ENCODE assay signal across 30 mouse cellular contexts in the genomic region with DNA sequence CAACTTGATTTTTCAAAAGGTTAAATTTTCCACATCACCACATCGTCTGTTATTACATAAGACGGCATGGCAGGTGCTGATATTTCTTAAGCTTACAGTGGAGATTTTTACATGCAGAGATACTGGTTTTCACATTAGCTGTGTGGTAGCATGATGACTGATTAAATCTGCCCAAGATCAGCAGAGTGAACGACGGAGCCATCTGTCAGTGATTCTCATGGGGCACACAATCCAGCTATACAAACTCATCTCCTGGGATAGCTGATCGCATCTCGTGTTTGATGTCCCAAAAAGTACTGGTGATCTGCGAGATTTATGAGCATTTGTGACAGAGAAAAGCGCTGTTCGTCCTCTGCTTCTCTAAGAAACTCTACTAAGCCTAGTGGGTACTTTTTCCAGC. TPM values are rescaled to one million over a fixed set of nuclear protein-coding genes. Genes with fewer than 3 reads are reported as not detected.
DNase-seq lines count a peak whose midpoint lies in the region; ATAC-seq and TF ChIP-seq lines count a peak whose summit lies in the region.
"Had no signal": no experiment of that assay in that cellular context is flagged by ENCODE, and none has a peak within 500 bp of the region (broad histone marks: within the 10 kb centered on the region; RNA-seq: fewer than 3 reads in every experiment).

No protein-coding gene starts in this region.

- ATAC-seq in hindbrain, postnatal 0 days, result no peak
- no peak for ATAC-seq in hindbrain, embryonic 14.5 days (ENCODE audit: low FRiP score)
- ATAC-seq in neural tube, embryonic 11.5 days (ENCODE audit: insufficient read depth, low FRiP score, low TSS enrichment), result no peak
- 0 out of 2 replicates have a peak, but pooled peaks have one; percentile 49 for ATAC-seq in neural tube, embryonic 14.5 days (ENCODE audit: low read depth)
- ATAC-seq: forebrain, postnatal 0 days; inflammation-experienced regulatory T-cells, adult 6 months; liver, embryonic 12.5 days; liver, postnatal 0 days; midbrain, embryonic 15.5 days had no signal

- TF ChIP-seq POLR2A in cerebellum, adult 2 months (IDR thresholded peaks at IDR 0.05; ENCODE audit: borderline replicate concordance, insufficient read depth, low read length), result no peak

- H3K27ac ChIP-seq in cerebellum, adult 2 months (ENCODE audit: insufficient read depth, low read length), result no peak overlapping the region
- H3K27ac ChIP-seq in hindbrain, postnatal 0 days, result no peak overlapping the region
- no peak overlapping the region for H3K27ac ChIP-seq in hindbrain, embryonic 14.5 days
- no peak overlapping the region for H3K27ac ChIP-seq in neural tube, embryonic 11.5 days (ENCODE audit: low read depth, low read length)
- H3K27ac ChIP-seq in neural tube, embryonic 14.5 days (ENCODE audit: low read depth, low read length), result no peak overlapping the region
- H3K27ac ChIP-seq: embryonic facial prominence, embryonic 13.5 days; forebrain, embryonic 10.5 days; heart, embryonic 13.5 days; hindbrain, embryonic 12.5 days; left cerebral cortex, adult 2 months; liver, embryonic 12.5 days; midbrain, embryonic 15.5 days; stomach, postnatal 0 days had no signal

- no peaks in the 10 kb centered on the region for H3K9me3 ChIP-seq in hindbrain, postnatal 0 days (ENCODE audit: low read length)
- no peaks in the 10 kb centered on the region for H3K9me3 ChIP-seq in hindbrain, embryonic 14.5 days (ENCODE audit: control insufficient read depth, low read length)
- H3K9me3 ChIP-seq in neural tube, embryonic 11.5 days (ENCODE audit: control insufficient read depth, low read length), result no peaks in the 10 kb centered on the region
- H3K9me3 ChIP-seq in neural tube, embryonic 14.5 days (ENCODE audit: control insufficient read depth, low read length), result no peaks in the 10 kb centered on the region
- H3K9me3 ChIP-seq: embryonic facial prominence, embryonic 13.5 days; forebrain, embryonic 10.5 days; heart, embryonic 13.5 days; hindbrain, embryonic 12.5 days; liver, embryonic 12.5 days; midbrain, embryonic 15.5 days had no signal

- H3K36me3 ChIP-seq in hindbrain, postnatal 0 days (ENCODE audit: insufficient read depth, low read length), result no peaks in the 10 kb centered on the region
- H3K36me3 ChIP-seq in hindbrain, embryonic 14.5 days (replicated peaks; ENCODE audit: control insufficient read depth, insufficient read depth), result no peaks in the 10 kb centered on the region
- H3K36me3 ChIP-seq in neural tube, embryonic 11.5 days (ENCODE audit: control insufficient read depth, insufficient read depth, low read length), result no peaks in the 10 kb centered on the region
- H3K36me3 ChIP-seq in neural tube, embryonic 14.5 days (ENCODE audit: control insufficient read depth, insufficient read depth, low read length), result no peaks in the 10 kb centered on the region
- H3K36me3 ChIP-seq: embryonic facial prominence, embryonic 13.5 days; forebrain, embryonic 10.5 days; heart, embryonic 13.5 days; hindbrain, embryonic 12.5 days; liver, embryonic 12.5 days; midbrain, embryonic 15.5 days had no signal

- H3K4me3 ChIP-seq in cerebellum, adult 2 months (replicated peaks; ENCODE audit: insufficient read depth, low read depth, low read length), result no peak overlapping the region
- no peak overlapping the region for H3K4me3 ChIP-seq in hindbrain, postnatal 0 days (ENCODE audit: low read length)
- no peak overlapping the region for H3K4me3 ChIP-seq in hindbrain, embryonic 14.5 days (replicated peaks; ENCODE audit: low read length)
- no peak overlapping the region for H3K4me3 ChIP-seq in neural tube, embryonic 11.5 days (ENCODE audit: low read depth, low read length)
- no peak overlapping the region for H3K4me3 ChIP-seq in neural tube, embryonic 14.5 days (ENCODE audit: low read depth, low read length)
- H3K4me3 ChIP-seq: embryonic facial prominence, embryonic 13.5 days; forebrain, embryonic 10.5 days; heart, embryonic 13.5 days; hindbrain, embryonic 12.5 days; left cerebral cortex, adult 2 months; liver, embryonic 12.5 days; midbrain, embryonic 15.5 days had no signal

- no peak for TF ChIP-seq CTCF in cerebellum, adult 2 months (IDR thresholded peaks at IDR 0.05; ENCODE audit: borderline replicate concordance, insufficient read depth, low read depth, low read length)
- no peak for TF ChIP-seq CTCF in hindbrain, postnatal 0 days (IDR thresholded peaks at IDR 0.05; ENCODE audit: low read depth)

- intact Hi-C loops in heart, postnatal 36 days (cut with DNase I), result no loop called here

- H3K9ac ChIP-seq in hindbrain, postnatal 0 days (replicated peaks; ENCODE audit: low read length), result no peak overlapping the region
- H3K9ac ChIP-seq in hindbrain, embryonic 14.5 days, result no peak overlapping the region
- no peak overlapping the region for H3K9ac ChIP-seq in neural tube, embryonic 11.5 days (ENCODE audit: low read length)
- no peak overlapping the region for H3K9ac ChIP-seq in neural tube, embryonic 14.5 days (replicated peaks; ENCODE audit: low read depth, low read length)
- H3K9ac ChIP-seq: embryonic facial prominence, embryonic 13.5 days; forebrain, postnatal 0 days; heart, embryonic 13.5 days; hindbrain, embryonic 12.5 days; liver, embryonic 12.5 days; liver, postnatal 0 days; midbrain, embryonic 15.5 days had no signal

- 41% methylated on average over 9 of the region's 9 CpGs for WGBS in cerebellum, adult 2 months
- WGBS in hindbrain, postnatal 0 days, result 57% methylated on average over 9 of the region's 9 CpGs
- 51% methylated on average over 9 of the region's 9 CpGs for WGBS in hindbrain, embryonic 14.5 days
- WGBS in neural tube, embryonic 11.5 days, result 47% methylated on average over 9 of the region's 9 CpGs
- 37% methylated on average over 9 of the region's 9 CpGs for WGBS in neural tube, embryonic 14.5 days

- no peak overlapping the region for H3K4me2 ChIP-seq in hindbrain, postnatal 0 days (ENCODE audit: low read depth, low read length)
- H3K4me2 ChIP-seq in hindbrain, embryonic 14.5 days (replicated peaks), result no peak overlapping the region
- H3K4me2 ChIP-seq in neural tube, embryonic 11.5 days (ENCODE audit: low read depth), result no peak overlapping the region
- no peak overlapping the region for H3K4me2 ChIP-seq in neural tube, embryonic 14.5 days (ENCODE audit: low read depth, low read length)
- H3K4me2 ChIP-seq: embryonic facial prominence, embryonic 13.5 days; heart, embryonic 13.5 days; hindbrain, embryonic 12.5 days; liver, embryonic 12.5 days; midbrain, embryonic 15.5 days had no signal

- no peaks in the 10 kb centered on the region for H3K27me3 ChIP-seq in cerebellum, adult 2 months (ENCODE audit: control insufficient read depth, insufficient read depth, low read length)
- no peaks in the 10 kb centered on the region for H3K27me3 ChIP-seq in hindbrain, postnatal 0 days (ENCODE audit: insufficient read depth, low read length)
- no peaks in the 10 kb centered on the region for H3K27me3 ChIP-seq in hindbrain, embryonic 14.5 days (ENCODE audit: control insufficient read depth, insufficient read depth, low read length)
- no peaks in the 10 kb centered on the region for H3K27me3 ChIP-seq in neural tube, embryonic 11.5 days (ENCODE audit: control insufficient read depth, insufficient read depth, low read length)
- no peaks in the 10 kb centered on the region for H3K27me3 ChIP-seq in neural tube, embryonic 14.5 days (ENCODE audit: control insufficient read depth, insufficient read depth, low read length)
- H3K27me3 ChIP-seq: CH12.LX; embryonic facial prominence, embryonic 13.5 days; heart, embryonic 13.5 days; hindbrain, embryonic 12.5 days; liver, embryonic 12.5 days; midbrain, embryonic 15.5 days had no signal

- DNase-seq in cerebellum, postnatal 10 days, result peak; percentile 11 to 29
- DNase-seq in cerebellum, adult 2 months, result no peak
- DNase-seq in hindbrain, postnatal 0 days (ENCODE audit: low spot score), result peak; percentile 14
- no peak for DNase-seq in hindbrain, embryonic 14.5 days (ENCODE audit: low spot score)
- DNase-seq in neural tube, embryonic 11.5 days (ENCODE audit: low spot score), result peak; percentile 12
- no peak for DNase-seq in neural tube, embryonic 10.5 days (ENCODE audit: extremely low spot score, low spot score)
- DNase-seq in heart, postnatal 36 days, result no peak
- DNase-seq: adrenal gland, adult 8-10 months; cerebellum, adult 11-12 months; forebrain, postnatal 0 days; gastrocnemius, postnatal 10 days; heart, postnatal 10 days; kidney, adult 11 months; kidney, postnatal 14 days; liver, postnatal 0 days; lung, postnatal 36 days; right cerebral cortex, postnatal 4 days; thymus, adult 18-20 months; thymus, postnatal 36 days had no signal

- no peaks in the 10 kb centered on the region for H3K4me1 ChIP-seq in cerebellum, adult 2 months (ENCODE audit: control insufficient read depth, insufficient read depth, low read length)
- H3K4me1 ChIP-seq in hindbrain, postnatal 0 days (ENCODE audit: insufficient read depth, low read length), result no peaks in the 10 kb centered on the region
- H3K4me1 ChIP-seq in hindbrain, embryonic 14.5 days (replicated peaks; ENCODE audit: control insufficient read depth, insufficient read depth, low read length), result peaks cover 3% of the 10 kb centered on the region; the same call in 1 of the 2 replicates
- no peaks in the 10 kb centered on the region for H3K4me1 ChIP-seq in neural tube, embryonic 11.5 days (ENCODE audit: control insufficient read depth, insufficient read depth, low read length)
- 0 out of 2 replicates have a peak, but pooled peaks cover 2% of the 10 kb centered on the region for H3K4me1 ChIP-seq in neural tube, embryonic 14.5 days (ENCODE audit: control insufficient read depth, insufficient read depth, low read length)
- H3K4me1 ChIP-seq: embryonic facial prominence, embryonic 13.5 days; heart, embryonic 13.5 days; hindbrain, embryonic 12.5 days; liver, embryonic 12.5 days; midbrain, embryonic 15.5 days had no signal

RNA-seq across cellular contexts. Expression of gene Dcn, which starts 25.9 kb away (rescaled TPM):
- 20.2 and 25.4 TPM in 2 replicates for polyA plus RNA-seq in cerebellum, adult 2 months (2012; rRNA removed)
- total RNA-seq in hindbrain, postnatal 0 days (2014; rRNA removed), result 46.8 and 47.8 TPM in 2 replicates
- polyA plus RNA-seq in hindbrain, postnatal 0 days (2015; fragmentation: Nextera tagmentation; extraction: Ambion mirVana), result 73.9 and 76.2 TPM in 2 replicates
- 113 and 139 TPM in 2 replicates for polyA plus RNA-seq in hindbrain, embryonic 14.5 days (2014; fragmentation: Nextera tagmentation; extraction: Ambion mirVana)
- polyA plus RNA-seq in neural tube, embryonic 11.5 days (2014; fragmentation: Nextera tagmentation; extraction: Ambion mirVana), result 46.0 and 48.1 TPM in 2 replicates
- polyA plus RNA-seq in neural tube, embryonic 14.5 days (2014; fragmentation: Nextera tagmentation; extraction: Ambion mirVana), result 28.5 and 152 TPM in 2 replicates
- total RNA-seq in heart, postnatal 36 days (2021), result 100 to 1,000 TPM; 425 to 437 TPM
- total RNA-seq: CH12.LX had no signal
- polyA plus RNA-seq: inflammation-experienced regulatory T-cells, adult 6 months had no signal

Comparison
In these comparisons a context has a peak if more than half of its experiments do, and no peak if none do; other contexts are left out.
1. DNase-seq: peak in cerebellum, postnatal 10 days (2 of 2), hindbrain, postnatal 0 days (single experiment) and neural tube, embryonic 11.5 days (single experiment); none in cerebellum, adult 2 months (0 of 2), hindbrain, embryonic 14.5 days (single experiment), neural tube, embryonic 10.5 days (single experiment) and heart, postnatal 36 days (0 of 2).